Mouse (Mus musculus) liver, adult 2 months (tissue): Measurements from ENCODE around the gene Acyp1. TPM values are rescaled to one million over a fixed set of nuclear protein-coding genes. Genes with fewer than 3 reads are reported as not detected.
A peak's percentile ranks its signal among the peaks of the same experiment; 100 is the strongest.

Experiments used
- DNase-seq: peaks from one replicate; pipeline ENCODE4 v3.0.0-alpha.2; 2011; ENCODE audit warnings: low read depth, low spot score; ENCODE audit errors: extremely low read depth
- H3K27ac ChIP-seq: fragments of 200-500 bp; replicated peaks from 2 replicates; pipeline ENCODE4 v1.5.1; 2012; ENCODE audit warnings: low read depth, mild to moderate bottlenecking, control low read depth, inconsistent platforms, low read length; ENCODE audit not compliant: insufficient read depth
- H3K27me3 ChIP-seq: fragments of 200-500 bp; 2 replicates; pipeline ENCODE4 v1.6.1; 2012; ENCODE audit warnings: mild to moderate bottlenecking, moderate library complexity, low read length, inconsistent platforms; ENCODE audit not compliant: control insufficient read depth, insufficient read depth
- H3K36me3 ChIP-seq: fragments of 200-500 bp; 2 replicates; pipeline ENCODE4 v1.6.1; 2012; ENCODE audit warnings: low read length, inconsistent platforms; ENCODE audit not compliant: control insufficient read depth, insufficient read depth
- H3K4me1 ChIP-seq: fragments of 200-500 bp; 2 replicates; pipeline ENCODE4 v1.6.1; 2011; ENCODE audit warnings: low read length; ENCODE audit not compliant: control insufficient read depth, insufficient read depth
- H3K4me3 ChIP-seq: fragments of 200-500 bp; 2 replicates; pipeline ENCODE4 v1.5.1; 2011; ENCODE audit warnings: low read depth, mild to moderate bottlenecking, control low read depth, low read length, moderate library complexity; ENCODE audit not compliant: insufficient read depth
- H3K79me2 ChIP-seq: fragments of 200-500 bp; 2 replicates; pipeline ENCODE4 v1.6.1; 2012; ENCODE audit warnings: inconsistent platforms, mild to moderate bottlenecking, low read length, moderate library complexity; ENCODE audit not compliant: control insufficient read depth, insufficient read depth
- H3K9ac ChIP-seq: fragments of 200-500 bp; 2 replicates; pipeline ENCODE4 v1.6.1; 2012; ENCODE audit warnings: low read depth, mild to moderate bottlenecking, control low read depth, inconsistent platforms, low read length
- CTCF ChIP-seq: fragments of 200-500 bp; IDR thresholded peaks from 2 replicates; pipeline ENCODE4 v1.5.1; 2011; ENCODE audit warnings: low read depth, low read length, control low read depth
- POLR2A ChIP-seq: fragments of 200-500 bp; IDR thresholded peaks from 2 replicates; pipeline ENCODE4 v1.6.1; 2011; ENCODE audit warnings: low read length, control low read depth; ENCODE audit not compliant: insufficient read depth; ENCODE audit errors: extremely low read depth
- WGBS: fragments of 180-500 bp; shearing (Covaris S2); methylation state at CpG from one replicate; pipeline ENCODE4 v1.1.7; 2018; 5-methylcytosine and 5-hydroxymethylcytosine counted together
- polyA plus RNA-seq: library from polyadenylated mRNA; depleted of rRNA; stranded (reverse); fragments of >200 nt; gene quantifications from 2 replicates; pipeline ENCODE4 v1.2.3, GENCODE M21; 2012
- total RNA-seq: library from RNA; depleted of rRNA; stranded (reverse); fragments of >200 nt; gene quantifications from 2 replicates; pipeline ENCODE4 v1.2.3, GENCODE M21; 2014

Gene Acyp1
- total and polyA plus RNA-seq, 2 experiments, result 9.4 to 20.0 TPM

DNA sequence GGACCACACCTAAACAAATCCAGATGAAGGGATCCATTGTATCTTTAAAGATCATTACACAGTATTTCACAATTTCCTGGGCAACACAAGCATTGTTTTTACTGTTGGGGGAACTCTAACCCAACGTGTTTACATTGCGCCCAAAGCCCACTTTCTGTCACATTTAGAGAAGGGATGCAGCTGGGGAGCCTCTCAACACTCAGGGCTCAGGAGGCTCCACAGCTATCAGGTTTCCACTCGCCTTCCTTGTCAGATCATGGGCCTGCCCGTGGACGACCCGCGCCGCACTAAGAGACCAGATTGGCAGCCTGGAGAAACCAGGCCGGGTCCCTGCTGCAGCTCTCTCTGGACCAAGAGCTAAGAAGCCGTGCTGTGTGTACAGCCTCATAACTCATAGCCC lies 14.7 kb downstream of the Acyp1 start:
- H3K27me3 ChIP-seq, result no peaks in the 10 kb centered on the region
- H3K4me3 ChIP-seq, result no peak overlapping the region
- 81% methylated on average over 10 of the region's 10 CpGs for WGBS
- no peak overlapping the region for H3K27ac ChIP-seq
- no peaks in the 10 kb centered on the region for H3K79me2 ChIP-seq
- no peak overlapping the region for H3K9ac ChIP-seq
- H3K4me1 ChIP-seq, result no peaks in the 10 kb centered on the region
- no peak for TF ChIP-seq POLR2A
- no peak for TF ChIP-seq CTCF
- H3K36me3 ChIP-seq, result peaks cover 4% of the 10 kb centered on the region; the same call in 1 of the 2 replicates
- DNase-seq, result no peak

DNA sequence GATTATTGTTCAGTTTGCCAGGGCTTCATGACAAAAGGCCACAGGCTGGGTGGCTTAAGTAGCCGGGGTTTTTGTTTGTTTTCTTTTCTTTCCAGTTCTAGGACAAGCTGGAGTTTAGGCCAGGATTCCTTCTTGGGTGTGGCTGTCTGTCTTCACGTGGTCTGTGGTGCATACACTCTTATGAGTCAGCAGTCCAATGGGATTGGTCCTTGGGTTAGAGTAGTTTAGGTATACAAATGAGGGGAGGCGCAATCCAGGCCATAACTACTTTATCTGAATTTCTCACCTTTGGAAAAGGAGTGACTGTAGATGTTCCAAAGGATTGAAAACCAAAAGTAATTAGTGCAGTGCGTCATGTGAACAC lies 16.4 kb downstream of the Acyp1 start:
- no peaks in the 10 kb centered on the region for H3K27me3 ChIP-seq
- H3K27ac ChIP-seq, result no peak overlapping the region
- TF ChIP-seq POLR2A (no peak), CTCF (no peak)
- H3K36me3 ChIP-seq, result peaks cover 6% of the 10 kb centered on the region; the same call in 1 of the 2 replicates
- DNase-seq, result no peak
- no peak overlapping the region for H3K9ac ChIP-seq
- no peaks in the 10 kb centered on the region for H3K4me1 ChIP-seq
- no peak overlapping the region for H3K4me3 ChIP-seq
- no peaks in the 10 kb centered on the region for H3K79me2 ChIP-seq
- WGBS, result 72% methylated on average over 4 of the region's 4 CpGs

DNA sequence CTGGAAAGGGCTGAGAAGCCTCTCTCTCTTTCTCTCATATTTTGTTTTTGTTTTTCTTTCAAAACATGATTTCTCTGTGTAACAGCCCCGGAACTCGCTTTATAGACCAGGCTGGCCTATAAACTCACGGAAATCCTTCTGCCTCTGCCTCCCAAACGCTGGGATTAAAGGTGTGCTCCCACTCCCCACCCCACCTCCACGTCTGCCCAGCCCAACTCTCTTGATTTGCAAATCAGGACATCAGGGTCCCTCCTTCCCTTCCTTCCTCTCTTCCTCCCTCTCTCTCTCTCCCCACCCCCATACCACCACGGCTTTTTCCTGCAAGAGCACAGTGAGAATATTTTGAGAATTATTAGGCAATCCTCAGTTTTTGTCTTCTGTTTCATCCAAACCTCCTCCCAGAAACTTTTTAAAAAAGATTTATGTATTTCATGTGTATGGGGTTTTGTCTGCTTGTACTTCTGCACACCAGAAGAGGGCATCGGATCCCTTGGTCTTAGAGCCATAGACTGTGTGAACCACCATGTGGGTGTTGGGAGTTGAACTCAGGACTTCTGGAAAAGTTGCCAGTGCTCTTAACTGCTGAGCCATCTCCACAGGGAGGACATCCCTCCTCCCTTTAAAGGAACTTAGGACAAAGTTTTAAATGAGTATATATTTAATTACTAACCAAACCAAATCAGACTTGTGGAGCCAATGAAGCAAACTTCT lies 17.0 kb downstream of the Acyp1 start:
- 76% methylated on average over 7 of the region's 7 CpGs for WGBS
- H3K4me1 ChIP-seq, result no peaks in the 10 kb centered on the region
- no peak for TF ChIP-seq POLR2A
- TF ChIP-seq CTCF, result no peak
- no peaks in the 10 kb centered on the region for H3K27me3 ChIP-seq
- no peak overlapping the region for H3K27ac ChIP-seq
- no peak overlapping the region for H3K9ac ChIP-seq
- H3K36me3 ChIP-seq, result peaks cover 6% of the 10 kb centered on the region; the same call in 1 of the 2 replicates
- H3K79me2 ChIP-seq, result no peaks in the 10 kb centered on the region
- DNase-seq, result peak; percentile 21
- H3K4me3 ChIP-seq, result no peak overlapping the region

DNA sequence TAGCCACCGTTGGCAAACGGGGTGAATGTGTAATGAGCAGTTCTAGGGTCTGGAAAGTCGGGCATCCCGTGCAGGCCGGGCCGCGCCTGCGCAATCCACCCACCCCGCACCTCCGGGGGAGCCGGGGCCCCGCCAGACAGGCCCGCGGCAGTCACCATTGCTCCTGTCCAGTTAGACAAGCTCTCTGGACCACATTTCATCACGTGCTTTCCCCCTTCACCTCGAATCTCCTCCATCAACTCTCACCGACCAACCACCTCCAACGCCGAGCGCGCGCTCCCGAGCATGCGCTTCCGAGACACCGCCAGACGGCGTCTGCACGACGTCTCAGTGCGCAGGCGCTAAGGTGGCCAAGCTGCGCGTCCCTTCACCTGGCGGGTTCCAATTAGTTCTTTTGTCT lies 17.9 kb downstream of the Acyp1 start, which contains the start of gene Mlh3:
Mlh3 (minus strand) TSS at position 281 of the 400 bp plus-strand sequence.
- peak; percentile 41; the same call in 1 of the 2 replicates for TF ChIP-seq POLR2A
- peak; percentile 55 for TF ChIP-seq CTCF
- Histone ChIP-seq H3K4me1 (no peaks in the 10 kb centered on the region), H3K9ac (peak within 1 kb of the TSS; percentile 79), H3K4me3 (peak within 1 kb of the TSS; percentile 82), H3K36me3 (peaks cover 6% of the 10 kb centered on the region; the same call in 1 of the 2 replicates), H3K27ac (no peak within 1 kb of the TSS), H3K79me2 (no peaks in the 10 kb centered on the region), H3K27me3 (no peaks in the 10 kb centered on the region)
- WGBS, result under 1% methylated on average over 35 of the region's 35 CpGs
- peak; percentile 79 for DNase-seq

DNA sequence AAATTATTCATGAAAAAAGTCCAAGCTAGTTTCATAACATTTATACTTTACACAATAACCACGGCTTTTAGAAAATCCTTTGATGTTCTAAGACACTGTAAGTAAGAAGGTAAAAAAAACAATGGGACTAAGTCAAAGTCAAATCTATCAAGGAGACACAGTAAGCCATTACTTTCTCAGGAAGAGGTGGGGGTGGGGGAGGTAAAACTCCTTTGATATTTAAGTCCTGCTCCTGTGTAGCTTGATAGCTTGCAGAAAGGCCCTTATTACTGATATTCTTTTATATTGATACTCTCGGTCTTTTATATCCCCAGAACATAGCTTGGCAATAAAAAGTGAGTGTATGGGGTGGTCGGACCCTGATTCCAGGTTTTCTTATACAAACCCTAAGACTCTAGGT lies 18.4 kb downstream of the Acyp1 start:
- Histone ChIP-seq H3K9ac (peak overlapping the region; percentile 79; the same call in 1 of the 2 replicates), H3K36me3 (peaks cover 3% of the 10 kb centered on the region; the same call in 1 of the 2 replicates), H3K79me2 (no peaks in the 10 kb centered on the region), H3K4me1 (no peaks in the 10 kb centered on the region), H3K27ac (no peak overlapping the region), H3K4me3 (peak overlapping the region; percentile 82; the same call in 1 of the 2 replicates), H3K27me3 (no peaks in the 10 kb centered on the region)
- no peak for TF ChIP-seq POLR2A
- TF ChIP-seq CTCF, result no peak
- no peak for DNase-seq
- WGBS, result 54% methylated on average over 3 of the region's 3 CpGs

DNA sequence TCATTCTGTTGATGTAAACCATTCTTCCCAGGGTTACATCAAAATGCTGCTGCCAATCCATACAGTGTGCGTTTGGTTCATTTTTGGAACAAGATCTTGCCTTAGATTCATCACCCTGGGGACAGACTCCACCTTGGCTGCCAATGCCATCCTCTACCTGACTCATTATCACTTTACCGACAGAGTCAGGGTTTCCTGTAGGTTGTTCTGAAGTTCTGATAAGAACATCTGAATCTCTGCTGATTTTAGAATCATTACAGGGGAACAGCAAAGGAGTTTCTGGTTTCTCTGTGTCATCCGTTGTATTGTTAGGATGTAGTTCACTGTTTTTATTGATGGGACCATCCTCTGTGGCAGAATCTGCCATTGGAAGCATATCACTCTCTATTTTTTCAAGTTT lies 22.0 kb downstream of the Acyp1 start:
- WGBS, result 88% methylated on average over 3 of the region's 3 CpGs
- no peak overlapping the region for H3K27ac ChIP-seq
- H3K4me1 ChIP-seq, result no peaks in the 10 kb centered on the region
- H3K36me3 ChIP-seq, result peaks cover 3% of the 10 kb centered on the region; the same call in 1 of the 2 replicates
- TF ChIP-seq CTCF (no peak), POLR2A (no peak)
- H3K4me3 ChIP-seq, result no peak overlapping the region
- H3K27me3 ChIP-seq, result no peaks in the 10 kb centered on the region
- DNase-seq, result no peak
- H3K79me2 ChIP-seq, result no peaks in the 10 kb centered on the region
- no peak overlapping the region for H3K9ac ChIP-seq
